Mouse (Mus musculus): ENCODE results near the gene Gbp7.
"Not testable (repeated sequence)": the region's sequence is repeated elsewhere in the genome, so short reads cannot be mapped to it uniquely, and the experiment has no call there.

DNA sequence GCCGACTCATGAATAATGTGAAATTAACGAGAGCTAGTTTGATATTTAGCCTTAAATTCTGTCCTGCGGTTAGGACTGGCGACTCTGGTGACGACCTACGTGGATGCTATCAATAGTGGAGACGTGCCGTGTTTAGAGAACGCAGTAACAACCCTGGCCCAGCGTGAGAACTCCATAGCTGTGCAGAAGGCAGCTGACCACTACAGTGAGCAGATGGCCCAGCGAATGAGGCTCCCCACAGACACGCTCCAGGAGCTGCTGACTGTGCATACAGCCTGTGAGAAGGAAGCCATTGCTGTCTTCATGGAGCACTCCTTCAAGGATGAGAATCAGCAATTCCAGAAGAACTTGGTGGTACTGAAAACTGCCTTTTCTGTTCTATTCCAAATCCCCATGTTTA lies 12.6 kb downstream of the Gbp7 start:
- not testable (repeated sequence) for TF ChIP-seq CTCF, POLR2A (IDR thresholded peaks at IDR 0.05; ENCODE audit: extremely low read depth, insufficient read depth, low read length)
